Mouse (Mus musculus): ENCODE results near the gene Gm49321.

DNA sequence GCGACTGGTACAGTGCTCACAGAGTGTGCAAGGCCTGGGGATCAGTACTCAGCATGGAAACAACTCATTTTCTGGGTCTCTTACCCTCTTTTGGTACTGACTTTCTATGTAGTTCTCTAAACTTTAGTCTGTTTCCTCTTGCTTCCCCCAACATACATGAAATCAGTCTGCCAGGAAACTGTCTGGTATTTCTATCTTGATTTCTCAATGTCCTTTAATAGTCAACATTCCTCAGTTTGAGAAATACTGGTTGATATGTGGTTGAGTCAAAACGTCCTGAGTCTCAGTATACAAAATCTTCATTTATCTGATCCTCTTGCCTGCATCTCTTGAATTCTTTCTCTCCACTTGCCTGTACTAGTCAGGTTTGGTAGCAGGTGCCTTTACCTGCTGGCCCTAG is 2.9 kb upstream of the Gm49321 start:
- TF ChIP-seq CTCF (IDR thresholded peaks at IDR 0.05; ENCODE audit: borderline replicate concordance, control insufficient read depth, extremely low read depth, insufficient read depth, low read length, poor library complexity) (no peak), POLR2A (IDR thresholded peaks at IDR 0.05; ENCODE audit: control insufficient read depth, extremely low read depth, insufficient read depth, low read length, poor library complexity) (no peak)

Data from thymus, adult 2 months (tissue).